Mouse (Mus musculus) neural tube, embryonic 15.5 days (tissue): ENCODE measurements around the gene Lrrc47. TPM values are rescaled to one million over a fixed set of nuclear protein-coding genes. Genes with fewer than 3 reads are reported as not detected.
A peak's percentile ranks its signal among the peaks of the same experiment; 100 is the strongest.

Source experiments
- ATAC-seq: fragments of 200-750 bp; cut with Nextera tagmentation; 2 replicates; pipeline ENCODE4 v1.8.0; 2017; ENCODE audit warnings: mild to moderate bottlenecking, moderate TSS enrichment, moderate library complexity; ENCODE audit not compliant: low FRiP score
- H3K27ac ChIP-seq: fragments of 300-500 bp; sonication (generic); replicated peaks from 2 replicates; pipeline ENCODE4 v1.5.1; 2015; ENCODE audit warnings: mild to moderate bottlenecking, inconsistent platforms
- H3K27me3 ChIP-seq: fragments of 300-500 bp; sonication (generic); replicated peaks from 2 replicates; pipeline ENCODE4 v1.6.1; 2015; ENCODE audit warnings: inconsistent platforms
- H3K36me3 ChIP-seq: fragments of 300-500 bp; sonication (generic); 2 replicates; pipeline ENCODE4 v1.6.1; 2015; ENCODE audit warnings: inconsistent platforms
- H3K4me1 ChIP-seq: fragments of 300-500 bp; sonication (generic); 2 replicates; pipeline ENCODE4 v1.6.1; 2015; ENCODE audit warnings: inconsistent platforms
- H3K4me2 ChIP-seq: fragments of 300-500 bp; sonication (generic); 2 replicates; pipeline ENCODE4 v1.6.1; 2015; ENCODE audit warnings: inconsistent platforms, mild to moderate bottlenecking, moderate library complexity
- H3K4me3 ChIP-seq: fragments of 300-500 bp; sonication (generic); replicated peaks from 2 replicates; pipeline ENCODE4 v1.5.1; 2015; ENCODE audit warnings: mild to moderate bottlenecking, inconsistent platforms
- H3K9ac ChIP-seq: fragments of 300-500 bp; sonication (generic); replicated peaks from 2 replicates; pipeline ENCODE4 v1.6.1; 2015; ENCODE audit warnings: mild to moderate bottlenecking, inconsistent platforms
- H3K9me3 ChIP-seq: fragments of 300-500 bp; sonication (generic); replicated peaks from 2 replicates; pipeline ENCODE4 v1.6.1; 2016; ENCODE audit warnings: inconsistent platforms
- WGBS: fragments of 180-500 bp; shearing (Covaris S2); methylation state at CpG from one replicate; pipeline ENCODE4 v1.1.7; 2015; ENCODE audit warnings: mixed read lengths; 5-methylcytosine and 5-hydroxymethylcytosine counted together
- polyA plus RNA-seq: library from polyadenylated mRNA; unstranded; fragments of >200 nt; fragmentation: Nextera tagmentation; extraction: Ambion mirVana; gene quantifications from 2 replicates; pipeline ENCODE4 v1.2.1, GENCODE M21; 2015

The Lrrc47 gene
- polyA plus RNA-seq, 1 experiment from 2014 or later, result 19.2 TPM

DNA sequence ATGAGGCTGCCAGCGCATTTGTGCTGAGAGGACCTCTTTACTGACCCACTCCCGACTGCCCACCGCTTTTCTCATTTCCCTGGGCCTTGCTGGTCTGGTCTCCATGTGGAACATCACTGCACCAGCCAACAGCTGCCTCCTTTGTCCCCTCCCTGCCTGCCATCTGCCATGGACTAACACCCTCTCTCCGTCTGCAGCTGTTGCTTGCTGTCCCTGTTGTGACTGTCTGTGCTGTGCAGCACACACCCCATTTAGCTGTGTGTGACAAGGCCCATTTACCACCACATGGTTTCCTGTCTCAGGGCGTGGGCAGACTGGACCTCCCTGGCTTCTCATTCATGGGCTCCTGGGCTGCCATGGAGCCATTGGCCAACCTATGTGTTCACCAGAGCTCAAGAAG is 6.0 kb upstream of the Lrrc47 start:
- Histone ChIP-seq H3K9me3 (no peaks in the 10 kb centered on the region), H3K4me1 (no peaks in the 10 kb centered on the region), H3K27me3 (no peaks in the 10 kb centered on the region), H3K4me2 (no peak overlapping the region), H3K27ac (no peak overlapping the region), H3K9ac (no peak overlapping the region), H3K4me3 (no peak overlapping the region), H3K36me3 (peaks cover 59% of the 10 kb centered on the region)
- no peak for ATAC-seq
- WGBS, result 89% methylated on average over 5 of the region's 5 CpGs

DNA sequence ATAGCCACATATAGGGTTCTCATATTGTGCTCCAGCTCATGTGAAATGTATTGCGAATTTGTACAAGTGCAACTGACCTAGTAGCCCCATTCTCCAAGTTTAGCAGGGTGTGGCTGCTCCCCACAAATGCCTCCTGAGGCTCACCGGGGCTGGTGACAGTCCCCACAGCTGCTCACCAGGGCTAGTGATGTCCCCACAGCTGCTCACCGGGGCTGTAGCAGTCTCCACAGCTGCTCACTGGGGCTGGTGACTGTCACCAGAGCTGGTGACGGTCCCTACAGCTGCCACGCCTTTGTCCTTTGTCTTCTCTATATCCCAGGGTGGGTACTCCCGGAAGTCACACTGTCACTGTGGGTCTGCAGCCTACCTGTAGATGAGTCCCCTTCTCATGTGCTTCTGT is 5.3 kb upstream of the Lrrc47 start:
- Histone ChIP-seq H3K4me3 (no peak overlapping the region), H3K9ac (no peak overlapping the region), H3K27ac (no peak overlapping the region), H3K36me3 (peaks cover 59% of the 10 kb centered on the region), H3K9me3 (no peaks in the 10 kb centered on the region), H3K4me1 (peaks cover 5% of the 10 kb centered on the region), H3K27me3 (no peaks in the 10 kb centered on the region), H3K4me2 (no peak overlapping the region)
- ATAC-seq, result no peak
- WGBS, result 95% methylated on average over 6 of the region's 6 CpGs

DNA sequence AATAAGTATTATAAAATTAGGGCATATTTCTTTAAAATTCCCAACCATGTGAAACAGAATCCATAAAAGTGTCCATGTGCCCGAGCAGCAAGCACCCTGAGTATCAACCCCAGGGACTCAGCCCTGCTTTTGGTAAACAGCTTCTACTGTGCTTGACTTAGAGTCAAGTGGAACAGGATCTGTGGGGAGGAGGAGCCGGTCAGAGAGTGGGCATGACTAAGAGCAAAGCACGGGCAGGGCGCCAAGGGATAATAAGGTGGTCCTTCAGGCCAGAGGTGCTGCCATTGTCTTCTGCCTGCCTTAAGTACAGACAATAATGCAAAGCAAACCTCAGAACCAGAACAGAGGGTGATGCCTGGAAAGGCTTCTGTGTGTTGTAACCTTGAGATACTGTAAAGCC is 3.8 kb upstream of the Lrrc47 start:
- no peak overlapping the region for H3K9ac ChIP-seq
- no peaks in the 10 kb centered on the region for H3K9me3 ChIP-seq
- WGBS, result 80% methylated on average over 4 of the region's 4 CpGs
- no peak for ATAC-seq
- no peak overlapping the region for H3K4me2 ChIP-seq
- H3K36me3 ChIP-seq, result peaks cover 49% of the 10 kb centered on the region
- no peak overlapping the region for H3K27ac ChIP-seq
- H3K4me3 ChIP-seq, result no peak overlapping the region
- H3K4me1 ChIP-seq, result peaks cover 13% of the 10 kb centered on the region
- no peaks in the 10 kb centered on the region for H3K27me3 ChIP-seq

DNA sequence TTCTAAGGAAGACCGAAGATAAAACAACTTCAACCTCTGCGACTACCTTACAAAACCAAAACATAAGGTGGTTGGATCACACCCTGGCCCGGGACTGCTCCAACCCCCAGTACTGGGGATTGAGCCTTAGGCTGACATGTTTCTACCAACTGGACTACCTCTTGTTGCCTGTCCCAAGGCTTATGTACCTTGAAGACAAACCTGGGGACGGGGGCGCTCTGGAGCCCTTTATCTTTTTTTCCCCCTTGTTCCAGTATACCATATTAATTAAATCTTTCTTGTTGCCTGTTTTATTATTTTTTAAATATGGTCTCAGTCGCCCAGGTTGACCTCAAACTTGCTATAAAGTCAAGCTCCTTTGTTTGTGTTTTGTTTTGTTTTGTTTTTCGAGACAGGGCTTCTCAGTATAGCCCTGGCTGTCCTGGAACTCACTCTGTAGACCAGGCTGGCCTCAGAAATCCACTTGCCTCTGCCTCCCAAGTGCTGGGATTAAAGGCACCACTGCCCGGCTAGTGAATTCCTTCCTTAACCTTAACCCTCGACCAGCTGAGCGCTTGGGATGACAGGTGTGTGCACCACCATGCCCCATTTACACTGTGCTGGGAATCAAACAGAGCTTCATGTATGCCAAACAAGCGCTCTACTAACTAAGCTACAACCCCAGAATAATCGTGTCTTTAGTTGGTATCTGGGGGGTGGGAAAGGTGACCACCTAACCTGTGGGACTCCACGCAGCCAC is 455 bp upstream of the Lrrc47 start:
- H3K27me3 ChIP-seq, result no peaks in the 10 kb centered on the region
- no peak; the same call in 1 of the 2 replicates for ATAC-seq
- peaks cover 28% of the 10 kb centered on the region for H3K36me3 ChIP-seq
- H3K4me1 ChIP-seq, result peaks cover 28% of the 10 kb centered on the region
- peak overlapping the region; percentile 78 for H3K9ac ChIP-seq
- peak overlapping the region; percentile 71 for H3K4me3 ChIP-seq
- WGBS, result 28% methylated on average over 13 of the region's 13 CpGs
- no peaks in the 10 kb centered on the region for H3K9me3 ChIP-seq
- peak overlapping the region; percentile 67 for H3K27ac ChIP-seq
- peak overlapping the region; percentile 97 for H3K4me2 ChIP-seq

DNA sequence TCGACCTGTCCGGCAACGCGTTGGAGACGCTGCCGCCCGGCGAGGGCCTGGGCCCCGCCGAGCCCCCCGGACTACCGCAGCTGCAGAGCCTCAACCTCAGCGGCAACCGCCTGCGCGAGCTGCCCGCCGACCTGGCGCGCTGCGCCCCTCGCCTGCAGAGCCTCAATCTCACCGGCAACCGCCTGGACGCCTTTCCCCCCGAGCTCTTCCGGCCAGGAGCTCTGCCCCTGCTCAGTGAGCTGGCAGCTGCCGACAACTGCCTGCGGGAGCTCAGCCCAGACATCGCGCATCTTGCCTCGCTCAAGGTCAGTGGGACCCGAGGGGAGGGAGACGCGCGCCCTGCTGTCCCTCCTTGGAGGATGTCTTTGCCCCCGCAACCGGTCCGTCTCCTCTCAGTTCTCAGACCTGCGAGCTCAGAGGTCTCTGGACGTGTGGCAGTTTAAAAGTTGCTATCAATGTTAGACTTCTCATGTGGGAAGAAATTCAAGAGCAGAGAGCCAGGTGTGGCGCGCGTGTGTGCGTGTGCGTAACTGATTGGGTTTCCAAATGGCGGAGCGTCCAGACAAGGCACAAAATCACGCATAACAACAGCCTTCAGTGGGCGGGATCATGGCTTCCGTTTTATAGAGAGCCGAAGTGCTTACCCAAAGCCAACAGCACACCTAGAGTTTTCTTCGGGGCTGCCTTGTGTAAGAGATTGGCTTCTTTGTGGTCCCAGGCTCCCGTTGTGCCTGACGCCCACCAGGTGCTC is 776 bp downstream of the Lrrc47 start:
- H3K36me3 ChIP-seq, result peaks cover 28% of the 10 kb centered on the region
- WGBS, result 1% methylated on average over 54 of the region's 55 CpGs
- H3K4me3 ChIP-seq, result peak overlapping the region; percentile 71
- peak overlapping the region; percentile 97 for H3K4me2 ChIP-seq
- H3K9me3 ChIP-seq, result no peaks in the 10 kb centered on the region
- peak overlapping the region; percentile 62 for H3K27ac ChIP-seq
- peaks cover 28% of the 10 kb centered on the region for H3K4me1 ChIP-seq
- H3K27me3 ChIP-seq, result no peaks in the 10 kb centered on the region
- peak overlapping the region; percentile 78 for H3K9ac ChIP-seq
- ATAC-seq, result no peak

DNA sequence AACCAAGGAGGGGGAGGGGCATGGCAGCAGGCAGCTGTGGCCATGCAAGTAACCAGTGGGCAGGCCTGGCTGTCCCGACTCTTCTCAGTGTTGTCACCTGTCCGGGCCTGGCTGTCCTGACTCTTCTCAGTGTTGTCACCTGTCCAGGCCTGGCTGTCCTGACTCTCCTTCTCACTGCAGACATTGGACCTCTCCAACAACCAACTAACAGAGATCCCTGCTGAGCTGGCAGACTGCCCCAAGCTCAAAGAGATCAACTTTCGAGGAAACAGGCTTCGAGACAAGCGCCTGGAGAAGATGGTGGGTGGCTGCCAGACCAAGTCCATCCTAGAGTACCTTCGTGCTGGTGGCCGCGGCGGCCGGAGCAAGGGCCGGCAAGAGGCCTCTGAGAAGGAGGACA is 3.9 kb downstream of the Lrrc47 start:
- Histone ChIP-seq H3K9me3 (no peaks in the 10 kb centered on the region), H3K36me3 (peaks cover 53% of the 10 kb centered on the region)

DNA sequence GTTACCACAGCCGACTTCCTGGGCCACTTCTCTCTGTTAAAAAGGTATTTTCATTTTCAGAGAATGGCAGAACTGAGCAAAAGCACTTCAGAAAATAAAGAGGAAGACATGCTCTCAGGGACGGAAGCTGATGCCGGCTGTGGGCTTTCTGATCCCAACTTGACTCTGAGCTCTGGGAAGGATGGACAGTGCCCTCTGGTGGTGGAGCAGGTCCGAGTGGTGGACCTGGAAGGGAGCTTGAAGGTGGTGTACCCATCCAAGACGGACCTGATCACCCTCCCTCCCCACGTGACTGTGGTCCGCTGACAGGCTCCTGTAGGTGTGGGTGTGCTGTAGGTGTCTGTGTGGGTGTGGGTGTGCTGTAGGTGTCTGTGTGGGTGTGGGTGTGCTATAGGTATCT is 8.0 kb downstream of the Lrrc47 start:
- no peak overlapping the region for H3K27ac ChIP-seq
- 74% methylated on average over 7 of the region's 7 CpGs for WGBS

More for the DNA sequence above, 3.9 kb downstream of the Lrrc47 start:
- Histone ChIP-seq H3K27me3 (no peaks in the 10 kb centered on the region), H3K27ac (no peak overlapping the region), H3K4me3 (no peak overlapping the region), H3K4me1 (peaks cover 28% of the 10 kb centered on the region), H3K4me2 (no peak overlapping the region), H3K9ac (no peak overlapping the region)
- ATAC-seq, result no peak
- WGBS, result 94% methylated on average over 11 of the region's 11 CpGs

DNA sequence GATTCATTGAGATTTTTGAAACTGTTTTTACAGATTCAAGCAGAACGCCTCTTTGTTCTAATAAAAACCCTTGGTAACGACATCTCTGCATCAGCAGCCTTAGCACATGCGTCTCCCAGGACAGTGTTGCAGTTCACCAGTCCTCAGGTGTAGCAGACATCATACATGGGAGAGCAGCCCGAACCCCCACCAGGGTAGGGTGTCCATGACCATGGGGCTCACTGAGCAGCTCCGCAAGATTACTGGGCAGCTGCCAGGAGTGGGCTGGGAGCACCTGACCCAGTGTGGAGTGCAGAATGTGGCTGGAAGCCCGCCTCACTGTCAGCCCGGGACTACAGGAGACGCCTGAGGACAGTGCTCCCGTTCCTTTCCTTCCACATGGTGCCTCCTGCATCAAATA is 9.9 kb downstream of the Lrrc47 start:
- H3K4me3 ChIP-seq, result no peak overlapping the region
- H3K27me3 ChIP-seq, result peaks cover 5% of the 10 kb centered on the region; the same call in 1 of the 2 replicates
- H3K9me3 ChIP-seq, result no peaks in the 10 kb centered on the region
- no peak overlapping the region for H3K4me2 ChIP-seq
- H3K36me3 ChIP-seq, result peaks cover 58% of the 10 kb centered on the region
- H3K9ac ChIP-seq, result no peak overlapping the region
- peaks cover 32% of the 10 kb centered on the region for H3K4me1 ChIP-seq
- WGBS, result 91% methylated on average over 9 of the region's 9 CpGs
- no peak overlapping the region for H3K27ac ChIP-seq
- ATAC-seq, result no peak

More for the DNA sequence above, 8.0 kb downstream of the Lrrc47 start:
- no peak overlapping the region for H3K9ac ChIP-seq
- H3K27me3 ChIP-seq, result peaks cover 3% of the 10 kb centered on the region; the same call in 1 of the 2 replicates
- H3K4me2 ChIP-seq, result no peak overlapping the region
- H3K4me1 ChIP-seq, result peaks cover 15% of the 10 kb centered on the region; the same call in 1 of the 2 replicates
- H3K9me3 ChIP-seq, result no peaks in the 10 kb centered on the region
- ATAC-seq, result no peak
- H3K4me3 ChIP-seq, result no peak overlapping the region
- peaks cover 73% of the 10 kb centered on the region for H3K36me3 ChIP-seq

DNA sequence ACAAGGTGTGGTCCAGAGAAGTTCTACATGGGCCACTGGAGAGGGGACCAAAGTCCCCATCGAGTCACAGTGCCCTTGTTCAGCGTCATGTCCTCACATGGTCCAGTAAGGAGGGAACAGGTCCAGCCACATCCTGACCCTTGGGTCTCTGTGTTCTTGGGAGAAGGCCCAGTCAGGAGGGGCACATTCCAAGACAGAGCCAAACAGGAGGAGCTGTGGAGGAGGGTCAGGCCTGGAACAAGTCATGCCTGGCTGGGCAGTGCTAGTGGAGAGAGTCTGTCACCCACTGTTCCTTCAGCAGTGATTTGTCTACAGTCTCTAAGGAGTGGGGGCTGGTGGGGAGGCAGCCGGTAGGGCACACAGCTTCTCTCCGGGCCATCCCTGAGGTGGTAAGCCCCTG is 10.9 kb downstream of the Lrrc47 start:
- 0 out of 2 replicates have a peak overlapping the region, but pooled peaks have one; percentile 28 for H3K27ac ChIP-seq
- no peak; the same call in 1 of the 2 replicates for ATAC-seq
- H3K36me3 ChIP-seq, result peaks cover 49% of the 10 kb centered on the region
- H3K4me1 ChIP-seq, result peaks cover 34% of the 10 kb centered on the region
- peaks cover 14% of the 10 kb centered on the region for H3K27me3 ChIP-seq
- H3K4me3 ChIP-seq, result no peak overlapping the region
- H3K4me2 ChIP-seq, result no peak overlapping the region
- 76% methylated on average over 4 of the region's 4 CpGs for WGBS
- no peak overlapping the region for H3K9ac ChIP-seq
- no peaks in the 10 kb centered on the region for H3K9me3 ChIP-seq

DNA sequence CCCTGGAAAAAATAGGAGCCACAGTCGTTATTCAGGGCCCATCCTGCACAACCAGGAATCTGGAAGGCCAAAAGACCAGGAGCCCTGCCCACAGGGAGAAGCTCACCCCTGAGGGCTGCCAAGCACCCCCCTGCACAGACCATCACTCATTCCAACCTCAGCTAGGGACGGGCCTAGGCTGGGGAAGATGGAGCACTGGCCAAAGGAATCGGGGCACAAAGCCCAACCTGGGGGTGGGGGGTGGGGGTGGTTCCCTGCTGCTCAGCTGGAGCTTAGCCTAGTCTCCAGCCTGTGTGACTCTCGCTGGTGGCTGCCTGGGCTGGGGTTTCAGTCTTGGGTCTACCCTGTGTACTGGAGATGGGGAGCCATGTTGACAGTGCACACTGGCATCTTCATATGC is 11.3 kb downstream of the Lrrc47 start:
- H3K9ac ChIP-seq, result no peak overlapping the region
- peaks cover 16% of the 10 kb centered on the region for H3K27me3 ChIP-seq
- H3K9me3 ChIP-seq, result no peaks in the 10 kb centered on the region
- ATAC-seq, result peak; percentile 51
- H3K4me2 ChIP-seq, result no peak overlapping the region
- H3K27ac ChIP-seq, result peak overlapping the region; percentile 28; the same call in 1 of the 2 replicates
- peaks cover 46% of the 10 kb centered on the region for H3K36me3 ChIP-seq
- WGBS, result 40% methylated on average over 4 of the region's 4 CpGs
- H3K4me1 ChIP-seq, result peaks cover 34% of the 10 kb centered on the region
- no peak overlapping the region for H3K4me3 ChIP-seq

DNA sequence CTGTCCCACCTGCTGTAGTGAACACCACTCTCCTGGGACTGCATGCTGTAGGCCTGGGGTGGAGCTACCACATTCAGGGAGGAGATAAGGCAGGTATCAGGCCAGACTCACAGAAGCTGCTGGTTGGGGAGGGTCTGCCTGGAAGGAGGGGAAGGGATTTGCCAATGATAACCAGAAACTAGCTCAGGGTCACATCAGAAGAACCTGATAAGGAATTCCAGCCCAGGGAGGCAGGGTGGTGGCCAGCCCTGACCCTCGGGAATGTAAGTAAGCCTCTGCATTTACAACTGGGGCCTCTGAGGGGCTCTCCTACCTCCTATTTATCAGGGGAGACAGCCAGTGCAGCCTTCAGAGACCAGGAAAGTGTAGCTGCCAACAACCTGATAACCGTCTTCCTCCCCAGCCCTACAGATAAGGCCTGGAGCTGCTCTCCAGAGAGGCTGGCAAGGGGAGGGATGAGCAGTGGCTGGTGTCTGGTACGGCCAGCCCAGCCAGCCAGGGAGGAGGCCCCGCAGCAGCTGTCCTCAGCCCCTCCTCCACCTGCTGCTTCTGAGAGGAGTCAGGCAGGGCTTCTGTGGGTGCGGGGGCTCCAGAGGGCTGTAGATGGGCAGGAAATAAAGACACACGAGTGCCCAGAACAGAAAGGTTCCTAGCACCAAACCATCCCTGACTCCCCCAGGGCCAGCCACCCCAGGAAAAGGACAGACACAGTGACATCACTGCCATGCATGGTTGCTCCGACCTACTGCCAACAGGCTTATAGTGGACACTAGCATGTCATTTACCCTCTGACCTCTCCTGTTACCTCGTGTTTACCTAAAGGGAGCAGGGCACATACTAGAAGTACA is 12.4 kb downstream of the Lrrc47 start:
- no peak overlapping the region for H3K9ac ChIP-seq
- H3K27ac ChIP-seq, result no peak overlapping the region
- no peak overlapping the region for H3K4me3 ChIP-seq
- peaks cover 35% of the 10 kb centered on the region for H3K36me3 ChIP-seq
- no peaks in the 10 kb centered on the region for H3K9me3 ChIP-seq
- ATAC-seq, result no peak
- H3K4me2 ChIP-seq, result no peak overlapping the region
- H3K27me3 ChIP-seq, result peaks cover 16% of the 10 kb centered on the region
- H3K4me1 ChIP-seq, result peaks cover 34% of the 10 kb centered on the region
- whole genome bisulfite sequencing, result 28% methylated on average over 8 of the region's 8 CpGs
